Mouse (Mus musculus): ENCODE measurements around the gene Tspan3. TPM values are rescaled to one million over a fixed set of nuclear protein-coding genes. Genes with fewer than 3 reads are reported as not detected.
A peak's percentile ranks its signal among the peaks of the same experiment; 100 is the strongest.

Tspan3 gene
- 399 and 420 TPM in 2 replicates for polyA plus RNA-seq (2015; fragmentation: Nextera tagmentation; extraction: Ambion mirVana)

DNA sequence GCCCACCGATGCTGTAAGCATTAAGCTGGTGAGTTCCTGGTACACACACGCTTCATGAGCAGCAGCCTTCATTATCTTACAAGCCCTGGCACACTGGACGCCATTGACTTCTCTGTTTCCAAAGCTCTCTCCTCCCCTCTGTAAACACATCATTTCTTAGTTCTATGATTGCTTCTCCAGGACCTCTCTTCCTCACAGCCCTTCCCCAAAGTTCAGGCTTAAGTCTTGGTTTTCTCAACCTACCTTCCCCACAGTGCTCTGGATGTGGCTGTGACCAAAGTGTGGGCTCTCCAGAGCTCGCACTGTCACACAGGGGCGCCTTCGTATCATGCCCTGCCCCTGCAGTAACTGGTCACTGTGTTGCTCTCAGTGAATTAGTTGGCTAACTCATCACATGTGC, at the start of gene Tspan3:
Gene Tspan3 (minus strand): TSS at position 101 of the 400 bp plus-strand sequence.
- ATAC-seq (ENCODE audit: insufficient read depth, low FRiP score): no peak
- 88% methylated on average over 6 of the region's 6 CpGs for WGBS

DNA sequence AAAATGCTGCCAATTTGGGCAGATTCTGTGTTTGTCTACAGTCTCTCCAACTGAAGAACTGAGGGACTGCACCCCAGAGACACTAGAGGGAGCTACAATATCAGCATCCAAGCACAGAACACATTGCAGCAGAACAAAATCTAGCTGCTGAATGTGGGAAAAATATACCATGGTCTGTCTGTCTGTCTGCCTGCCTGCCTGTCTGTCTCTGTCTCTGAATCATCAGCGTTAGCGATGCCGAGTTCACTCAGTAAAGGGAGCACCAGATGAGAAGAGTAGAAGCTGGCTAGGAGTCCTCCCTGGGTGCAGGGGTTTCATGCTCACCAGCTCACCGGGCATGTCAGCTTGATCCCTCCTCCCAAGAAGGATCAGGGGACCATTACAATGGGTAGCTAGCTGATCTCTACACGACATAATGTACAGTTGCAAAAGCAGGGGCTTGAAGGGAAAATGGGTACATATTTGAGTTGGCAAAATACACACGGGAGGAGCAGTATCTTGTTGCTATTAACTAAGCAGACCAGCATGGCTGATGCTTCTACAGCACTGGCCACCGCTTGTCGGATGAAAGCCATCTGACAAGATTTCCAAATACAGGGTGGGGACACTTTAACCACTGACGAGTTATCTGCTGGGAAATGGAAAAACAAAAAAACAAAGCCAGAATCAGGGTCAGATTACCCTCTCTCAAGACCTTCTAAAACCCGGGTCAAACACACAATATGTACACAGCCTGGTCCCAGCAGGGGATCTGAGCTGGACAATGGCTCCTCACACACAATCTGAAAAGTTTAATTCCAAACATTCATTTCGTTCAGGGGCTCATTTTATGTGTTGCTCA, 48.4 kb upstream of the Tspan3 start:
- Histone ChIP-seq H3K4me3 (replicated peaks; ENCODE audit: low read length) (no peak overlapping the region), H3K9me3 (replicated peaks; ENCODE audit: control insufficient read depth, low read length) (no peaks in the 10 kb centered on the region), H3K4me1 (ENCODE audit: control insufficient read depth, insufficient read depth, low read length) (peaks cover 11% of the 10 kb centered on the region), H3K4me2 (ENCODE audit: low read depth, low read length) (no peak overlapping the region), H3K27me3 (ENCODE audit: control insufficient read depth, insufficient read depth, low read length) (no peaks in the 10 kb centered on the region), H3K36me3 (ENCODE audit: control insufficient read depth, insufficient read depth, low read length) (no peaks in the 10 kb centered on the region), H3K27ac (ENCODE audit: low read length) (no peak overlapping the region), H3K9ac (ENCODE audit: low read length) (peak overlapping the region; percentile 16; the same call in 1 of the 2 replicates)
- ATAC-seq (ENCODE audit: insufficient read depth, low FRiP score): 0 out of 2 replicates have a peak, but pooled peaks have one; percentile 10
- 31% methylated on average over 11 of the region's 11 CpGs for WGBS

More for the DNA sequence above, at the start of gene Tspan3:
- H3K27ac ChIP-seq (ENCODE audit: low read length): no peak within 1 kb of the TSS
- no peaks in the 10 kb centered on the region for H3K36me3 ChIP-seq (ENCODE audit: control insufficient read depth, insufficient read depth, low read length)
- H3K4me1 ChIP-seq (ENCODE audit: control insufficient read depth, insufficient read depth, low read length): 0 out of 2 replicates have a peak, but pooled peaks cover 6% of the 10 kb centered on the region
- no peak within 1 kb of the TSS for H3K4me3 ChIP-seq (replicated peaks; ENCODE audit: low read length)
- no peaks in the 10 kb centered on the region for H3K27me3 ChIP-seq (ENCODE audit: control insufficient read depth, insufficient read depth, low read length)
- no peaks in the 10 kb centered on the region for H3K9me3 ChIP-seq (replicated peaks; ENCODE audit: control insufficient read depth, low read length)
- no peak within 1 kb of the TSS; the same call in 1 of the 2 replicates for H3K9ac ChIP-seq (ENCODE audit: low read length)
- no peak within 1 kb of the TSS for H3K4me2 ChIP-seq (ENCODE audit: low read depth, low read length)

DNA sequence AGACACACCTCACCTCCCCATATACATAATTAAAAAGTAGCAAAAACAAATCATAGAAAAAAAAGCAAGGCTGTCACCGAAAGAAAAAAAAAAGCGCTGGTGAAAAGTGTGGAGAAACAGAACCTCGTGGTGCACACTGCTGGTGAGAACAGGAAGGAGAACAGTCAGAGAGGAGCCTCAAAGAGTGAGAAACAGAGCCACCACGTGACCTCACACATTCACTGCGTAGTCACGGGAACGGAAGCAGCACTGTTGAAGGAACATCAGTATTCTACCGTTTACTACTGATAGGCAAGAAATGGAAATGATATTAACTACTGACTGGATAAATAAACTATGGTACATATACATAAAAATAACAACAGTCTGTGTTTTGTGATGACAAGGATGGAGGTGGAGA, 43.5 kb upstream of the Tspan3 start:
- no peak for ATAC-seq (ENCODE audit: insufficient read depth, low FRiP score)
- H3K9ac ChIP-seq (ENCODE audit: low read length): no peak overlapping the region
- 80% methylated on average over 8 of the region's 8 CpGs for WGBS
- H3K36me3 ChIP-seq (ENCODE audit: control insufficient read depth, insufficient read depth, low read length): peaks cover 4% of the 10 kb centered on the region
- H3K4me2 ChIP-seq (ENCODE audit: low read depth, low read length): no peak overlapping the region
- no peak overlapping the region for H3K27ac ChIP-seq (ENCODE audit: low read length)
- no peaks in the 10 kb centered on the region for H3K9me3 ChIP-seq (replicated peaks; ENCODE audit: control insufficient read depth, low read length)
- no peaks in the 10 kb centered on the region for H3K27me3 ChIP-seq (ENCODE audit: control insufficient read depth, insufficient read depth, low read length)
- H3K4me3 ChIP-seq (replicated peaks; ENCODE audit: low read length): no peak overlapping the region
- H3K4me1 ChIP-seq (ENCODE audit: control insufficient read depth, insufficient read depth, low read length): peaks cover 4% of the 10 kb centered on the region

DNA sequence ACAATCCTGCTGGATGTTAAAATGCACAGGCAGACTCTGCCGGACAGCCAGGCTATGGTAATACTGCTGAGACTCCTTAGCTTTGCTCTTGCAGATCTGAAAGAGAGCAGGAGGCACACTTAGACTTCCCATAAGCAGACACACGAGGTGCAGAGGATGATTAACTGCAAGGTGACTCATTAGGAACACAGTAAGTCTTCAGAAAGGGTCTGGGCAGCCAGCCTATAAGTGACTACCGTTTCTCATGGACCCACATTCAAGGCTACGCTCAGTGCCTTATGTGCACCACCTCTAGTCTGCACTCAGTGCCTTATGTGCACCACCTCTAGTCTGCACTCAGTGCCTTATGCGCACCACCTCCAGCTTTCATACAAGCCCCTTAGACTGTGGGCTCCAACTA, 42.2 kb upstream of the Tspan3 start:
- 71% methylated on average over 5 of the region's 5 CpGs for WGBS
- Histone ChIP-seq H3K27me3 (ENCODE audit: control insufficient read depth, insufficient read depth, low read length) (no peaks in the 10 kb centered on the region), H3K4me2 (ENCODE audit: low read depth, low read length) (no peak overlapping the region), H3K4me3 (replicated peaks; ENCODE audit: low read length) (no peak overlapping the region), H3K27ac (ENCODE audit: low read length) (no peak overlapping the region), H3K4me1 (ENCODE audit: control insufficient read depth, insufficient read depth, low read length) (no peaks in the 10 kb centered on the region), H3K36me3 (ENCODE audit: control insufficient read depth, insufficient read depth, low read length) (peaks cover 4% of the 10 kb centered on the region), H3K9ac (ENCODE audit: low read length) (no peak overlapping the region), H3K9me3 (replicated peaks; ENCODE audit: control insufficient read depth, low read length) (no peaks in the 10 kb centered on the region)
- ATAC-seq (ENCODE audit: insufficient read depth, low FRiP score): no peak

DNA sequence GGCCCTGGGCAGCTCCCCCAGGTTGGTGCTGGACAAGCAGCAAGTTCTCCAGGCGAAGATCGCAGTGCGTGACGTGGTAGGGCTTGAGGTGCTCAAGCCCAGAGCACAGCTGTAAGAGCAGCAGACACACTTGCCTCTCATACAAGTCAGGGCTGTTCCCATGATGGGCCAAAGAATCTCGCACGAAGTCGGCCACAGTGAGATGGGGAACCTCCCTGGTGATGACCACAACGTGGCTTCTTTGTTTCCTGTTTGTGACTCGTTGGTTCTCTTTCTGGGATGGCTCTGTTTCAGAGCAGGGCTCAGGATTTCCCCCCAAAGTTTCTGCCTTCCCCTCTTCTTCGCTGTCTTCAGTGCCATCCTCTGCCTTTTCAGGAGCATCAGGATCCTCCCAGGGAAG, 41.8 kb upstream of the Tspan3 start:
- Histone ChIP-seq H3K4me1 (ENCODE audit: control insufficient read depth, insufficient read depth, low read length) (no peaks in the 10 kb centered on the region), H3K36me3 (ENCODE audit: control insufficient read depth, insufficient read depth, low read length) (peaks cover 4% of the 10 kb centered on the region), H3K4me2 (ENCODE audit: low read depth, low read length) (no peak overlapping the region), H3K9ac (ENCODE audit: low read length) (no peak overlapping the region), H3K27me3 (ENCODE audit: control insufficient read depth, insufficient read depth, low read length) (no peaks in the 10 kb centered on the region), H3K4me3 (replicated peaks; ENCODE audit: low read length) (no peak overlapping the region), H3K9me3 (replicated peaks; ENCODE audit: control insufficient read depth, low read length) (no peaks in the 10 kb centered on the region), H3K27ac (ENCODE audit: low read length) (no peak overlapping the region)
- ATAC-seq (ENCODE audit: insufficient read depth, low FRiP score): no peak
- WGBS: 89% methylated on average over 10 of the region's 10 CpGs

DNA sequence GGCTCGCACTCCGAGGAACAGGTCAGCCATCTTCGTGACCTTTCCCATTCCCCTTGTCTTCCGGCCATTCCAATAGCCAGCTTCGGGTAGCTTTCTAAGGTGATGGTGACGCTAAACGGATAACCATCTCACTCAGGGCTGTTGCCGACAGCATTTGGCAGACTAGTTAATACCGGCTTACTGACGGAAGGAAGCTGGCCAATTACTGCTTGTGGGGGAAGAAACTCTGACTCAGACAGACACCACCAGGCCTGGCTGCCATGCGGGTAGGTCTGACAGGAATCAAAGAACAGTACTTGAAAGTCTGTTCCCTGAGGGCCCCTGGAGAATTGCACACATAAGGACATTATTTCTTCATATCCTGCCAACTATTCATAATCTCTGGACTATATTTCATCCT, 40.1 kb upstream of the Tspan3 start:
- Histone ChIP-seq H3K9me3 (replicated peaks; ENCODE audit: control insufficient read depth, low read length) (no peaks in the 10 kb centered on the region), H3K4me1 (ENCODE audit: control insufficient read depth, insufficient read depth, low read length) (0 out of 2 replicates have a peak, but pooled peaks cover 6% of the 10 kb centered on the region), H3K27ac (ENCODE audit: low read length) (no peak overlapping the region), H3K36me3 (ENCODE audit: control insufficient read depth, insufficient read depth, low read length) (peaks cover 4% of the 10 kb centered on the region), H3K4me2 (ENCODE audit: low read depth, low read length) (no peak overlapping the region), H3K9ac (ENCODE audit: low read length) (no peak overlapping the region), H3K4me3 (replicated peaks; ENCODE audit: low read length) (no peak overlapping the region), H3K27me3 (ENCODE audit: control insufficient read depth, insufficient read depth, low read length) (no peaks in the 10 kb centered on the region)
- ATAC-seq (ENCODE audit: insufficient read depth, low FRiP score): no peak
- WGBS: 75% methylated on average over 11 of the region's 11 CpGs

DNA sequence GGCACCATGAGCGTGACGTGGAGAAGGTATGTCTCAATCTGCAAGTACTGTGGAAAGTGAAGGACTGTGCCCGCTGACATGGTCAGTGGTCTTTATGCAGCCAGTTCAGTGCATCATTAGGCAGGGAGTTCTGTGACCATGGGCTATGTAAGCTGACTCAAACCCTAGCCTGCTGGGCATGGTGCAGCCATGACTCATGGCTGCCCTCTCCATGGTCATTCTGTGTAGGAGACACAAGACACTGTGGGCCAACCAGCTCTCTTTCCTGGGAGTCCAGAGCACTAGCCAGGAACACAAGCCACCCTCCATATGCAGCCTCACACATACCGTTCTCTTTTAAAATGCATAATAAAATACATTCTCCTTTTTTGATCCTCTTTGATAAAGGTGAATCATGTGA, 39.0 kb upstream of the Tspan3 start:
- Histone ChIP-seq H3K27me3 (ENCODE audit: control insufficient read depth, insufficient read depth, low read length) (no peaks in the 10 kb centered on the region), H3K27ac (ENCODE audit: low read length) (no peak overlapping the region), H3K36me3 (ENCODE audit: control insufficient read depth, insufficient read depth, low read length) (peaks cover 4% of the 10 kb centered on the region), H3K9ac (ENCODE audit: low read length) (no peak overlapping the region), H3K9me3 (replicated peaks; ENCODE audit: control insufficient read depth, low read length) (no peaks in the 10 kb centered on the region), H3K4me1 (ENCODE audit: control insufficient read depth, insufficient read depth, low read length) (0 out of 2 replicates have a peak, but pooled peaks cover 6% of the 10 kb centered on the region), H3K4me2 (ENCODE audit: low read depth, low read length) (no peak overlapping the region), H3K4me3 (replicated peaks; ENCODE audit: low read length) (no peak overlapping the region)
- WGBS: 92% methylated on average over 4 of the region's 4 CpGs
- ATAC-seq (ENCODE audit: insufficient read depth, low FRiP score): no peak

DNA sequence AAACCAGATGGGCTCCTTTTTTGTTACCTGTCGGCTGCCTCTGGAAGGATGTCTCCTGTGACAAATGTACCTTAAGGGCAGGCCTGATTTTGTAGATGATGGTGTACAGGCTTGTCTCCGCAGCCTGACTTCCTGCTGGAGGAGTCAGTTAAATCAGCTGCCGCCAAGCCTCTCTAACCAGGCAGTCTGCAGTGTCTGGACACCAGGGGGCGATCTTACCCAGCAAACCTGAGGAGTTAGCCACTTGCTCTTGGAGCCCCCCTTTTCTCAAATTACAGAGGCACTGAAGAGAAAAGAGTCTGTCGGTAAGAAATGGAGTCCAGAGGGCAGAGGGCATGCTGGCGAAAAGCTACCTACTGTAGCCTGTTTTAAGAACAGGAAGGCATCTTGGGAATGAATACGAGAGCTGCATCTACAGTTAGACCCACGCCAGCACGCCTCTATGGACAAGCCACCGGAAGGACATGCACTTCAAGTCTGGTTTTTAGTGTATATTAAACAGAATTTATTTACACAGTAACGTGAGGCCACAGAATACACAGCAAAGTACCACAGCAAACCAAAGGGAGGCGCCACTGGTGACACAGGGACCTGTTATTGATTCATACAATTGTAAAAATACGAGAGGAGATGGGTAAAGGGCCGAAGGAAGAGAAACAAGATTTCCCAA, 35.5 kb upstream of the Tspan3 start:
- H3K9ac ChIP-seq (ENCODE audit: low read length): no peak overlapping the region
- peaks cover 2% of the 10 kb centered on the region; the same call in 1 of the 2 replicates for H3K36me3 ChIP-seq (ENCODE audit: control insufficient read depth, insufficient read depth, low read length)
- H3K4me1 ChIP-seq (ENCODE audit: control insufficient read depth, insufficient read depth, low read length): 0 out of 2 replicates have a peak, but pooled peaks cover 6% of the 10 kb centered on the region
- ATAC-seq (ENCODE audit: insufficient read depth, low FRiP score): peak; percentile 62; the same call in 1 of the 2 replicates
- peak overlapping the region; percentile 19; the same call in 1 of the 2 replicates for H3K4me2 ChIP-seq (ENCODE audit: low read depth, low read length)
- H3K9me3 ChIP-seq (replicated peaks; ENCODE audit: control insufficient read depth, low read length): no peaks in the 10 kb centered on the region
- no peaks in the 10 kb centered on the region for H3K27me3 ChIP-seq (ENCODE audit: control insufficient read depth, insufficient read depth, low read length)
- H3K27ac ChIP-seq (ENCODE audit: low read length): no peak overlapping the region
- no peak overlapping the region for H3K4me3 ChIP-seq (replicated peaks; ENCODE audit: low read length)
- WGBS: 31% methylated on average over 14 of the region's 14 CpGs

DNA sequence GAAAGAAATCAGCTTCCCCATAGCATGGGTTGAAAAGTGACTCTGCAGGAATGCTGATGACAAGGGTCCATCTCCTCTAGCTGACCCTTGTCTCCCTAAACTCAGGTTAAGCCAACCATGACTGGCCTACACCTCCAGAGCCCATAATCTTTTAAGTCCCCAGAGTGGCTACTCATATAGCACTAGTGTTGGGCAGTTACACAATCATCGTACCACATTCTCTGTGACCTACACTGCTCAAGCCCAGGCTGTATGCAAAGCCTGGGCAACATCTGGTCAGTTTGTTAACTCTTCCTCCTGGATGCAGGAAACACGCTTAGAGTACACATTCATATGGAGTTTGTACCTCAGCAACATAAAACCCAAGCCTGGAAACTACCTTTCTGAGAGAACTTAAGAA, 34.9 kb upstream of the Tspan3 start:
- ATAC-seq (ENCODE audit: insufficient read depth, low FRiP score): no peak
- Histone ChIP-seq H3K4me1 (ENCODE audit: control insufficient read depth, insufficient read depth, low read length) (0 out of 2 replicates have a peak, but pooled peaks cover 6% of the 10 kb centered on the region), H3K27ac (ENCODE audit: low read length) (no peak overlapping the region), H3K36me3 (ENCODE audit: control insufficient read depth, insufficient read depth, low read length) (no peaks in the 10 kb centered on the region), H3K9me3 (replicated peaks; ENCODE audit: control insufficient read depth, low read length) (no peaks in the 10 kb centered on the region), H3K9ac (ENCODE audit: low read length) (no peak overlapping the region), H3K4me3 (replicated peaks; ENCODE audit: low read length) (no peak overlapping the region), H3K4me2 (ENCODE audit: low read depth, low read length) (no peak overlapping the region), H3K27me3 (ENCODE audit: control insufficient read depth, insufficient read depth, low read length) (no peaks in the 10 kb centered on the region)
- 71% methylated on average over 2 of the region's 2 CpGs for WGBS

All from stomach, embryonic 16.5 days (tissue).